In the genomic region with DNA sequence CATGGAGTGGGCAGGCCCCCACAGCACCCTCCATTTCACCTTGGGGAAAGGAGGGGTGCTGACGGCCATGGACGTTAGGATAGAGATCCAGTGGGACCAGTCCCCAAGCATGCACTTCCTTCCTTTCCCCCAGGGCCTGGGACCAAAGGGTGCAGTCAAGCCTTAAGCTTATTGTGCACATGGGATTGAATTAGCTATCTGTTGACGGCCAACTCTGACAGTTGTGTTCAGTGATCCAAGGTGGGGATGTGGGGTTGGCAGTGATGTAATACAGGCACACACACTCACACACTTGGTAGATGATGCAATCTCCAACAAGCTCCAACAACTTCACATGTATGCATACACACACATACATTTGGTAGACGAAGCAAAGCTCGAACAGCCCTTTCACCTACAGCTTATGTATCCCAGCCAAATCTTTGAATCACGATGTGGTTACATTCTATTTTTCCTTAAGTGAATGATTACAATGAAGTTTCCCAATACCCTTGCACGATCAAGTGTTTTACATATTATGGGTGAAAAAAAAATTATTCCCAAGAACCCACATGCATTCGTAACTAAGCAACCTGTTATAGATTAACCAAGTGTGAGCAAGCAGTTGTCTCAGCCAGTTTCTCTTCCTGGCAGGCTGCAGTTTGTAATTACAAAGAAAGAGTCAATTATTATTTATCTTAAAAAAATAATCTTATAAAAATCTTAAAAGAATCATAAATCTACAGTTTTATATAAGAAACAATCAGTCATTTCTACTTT, we compare ENCODE assay signal across 23 mouse cellular contexts. TPM values are rescaled to one million over a fixed set of nuclear protein-coding genes. Genes with fewer than 3 reads are reported as not detected.
DNase-seq lines count a peak whose midpoint lies in the region; ATAC-seq and TF ChIP-seq lines count a peak whose summit lies in the region.
"Had no signal": no experiment of that assay in that cellular context is flagged by ENCODE, and none has a peak within 500 bp of the region (broad histone marks: within the 10 kb centered on the region; RNA-seq: fewer than 3 reads in every experiment).

No protein-coding gene starts in this region.

- peaks cover 21% of the 10 kb centered on the region for H3K4me1 ChIP-seq in liver, adult 2 months (ENCODE audit: control insufficient read depth, insufficient read depth, low read length)
- H3K4me1 ChIP-seq in kidney, embryonic 16.5 days (ENCODE audit: insufficient read depth, low read length) = peaks cover 19% of the 10 kb centered on the region
- H3K4me1 ChIP-seq in stomach, postnatal 0 days (replicated peaks; ENCODE audit: control insufficient read depth, insufficient read depth) = 0 out of 2 replicates have a peak, but pooled peaks cover 3% of the 10 kb centered on the region

- peak; percentile 62 for DNase-seq in liver, adult 2 months (ENCODE audit: extremely low read depth, low read depth, low spot score)
- DNase-seq in liver (no peak), adipocyte (ENCODE audit: low spot score) (peak; percentile 14)
- peak; percentile 22 for DNase-seq in stomach, postnatal 0 days (ENCODE audit: low spot score)
- DNase-seq in lung, postnatal 36 days = no peak
- DNase-seq: adrenal gland, postnatal 25 days; cerebellum, adult 11 months; heart, adult 2 months; right cerebral cortex, postnatal 4 days; thymus, postnatal 36 days had no signal

- H3K79me2 ChIP-seq in liver, adult 2 months (ENCODE audit: control insufficient read depth, insufficient read depth, low read length) = peaks cover 5% of the 10 kb centered on the region

- peak; percentile 50 for ATAC-seq in kidney, embryonic 16.5 days (ENCODE audit: low FRiP score, low TSS enrichment)
- ATAC-seq in stomach, postnatal 0 days (ENCODE audit: low FRiP score, low TSS enrichment) = peak; percentile 50
- ATAC-seq in megakaryocyte, adult 5-6 weeks (ENCODE audit: poor library complexity, severe bottlenecking) = no peak
- ATAC-seq: hindbrain, postnatal 0 days; lung, postnatal 0 days; midbrain, embryonic 15.5 days had no signal

- 33% methylated on average over 8 of the region's 8 CpGs for WGBS in liver, adult 2 months
- 69% methylated on average over 6 of the region's 8 CpGs for WGBS in kidney, embryonic 16.5 days
- WGBS in stomach, postnatal 0 days = 61% methylated on average over 6 of the region's 8 CpGs

- peak overlapping the region; percentile 16; the same call in 1 of the 2 replicates for H3K4me2 ChIP-seq in kidney, embryonic 16.5 days (replicated peaks; ENCODE audit: low read depth, low read length)
- H3K4me2 ChIP-seq in stomach, postnatal 0 days (replicated peaks; ENCODE audit: low read depth) = no peak overlapping the region

- no peaks in the 10 kb centered on the region for H3K27me3 ChIP-seq in liver, adult 2 months (ENCODE audit: control insufficient read depth, insufficient read depth, low read length)
- H3K27me3 ChIP-seq in kidney, embryonic 16.5 days (ENCODE audit: insufficient read depth, low read length) = no peaks in the 10 kb centered on the region
- no peaks in the 10 kb centered on the region for H3K27me3 ChIP-seq in stomach, postnatal 0 days (ENCODE audit: control insufficient read depth, insufficient read depth, low read length)
- H3K27me3 ChIP-seq: heart, embryonic 15.5 days; liver, embryonic 15.5 days; megakaryocyte, embryonic 14.5 days; midbrain, embryonic 15.5 days had no signal

- H3K27ac ChIP-seq in liver, adult 2 months (replicated peaks; ENCODE audit: insufficient read depth, low read depth, low read length) = no peak overlapping the region
- H3K27ac ChIP-seq in kidney, embryonic 16.5 days (ENCODE audit: low read length) = peak overlapping the region; percentile 51
- H3K27ac ChIP-seq in stomach, postnatal 0 days (replicated peaks) = 0 out of 2 replicates have a peak overlapping the region, but pooled peaks have one; percentile 20
- H3K27ac ChIP-seq: forebrain, embryonic 10.5 days; heart, adult 2 months; heart, embryonic 15.5 days; hindbrain, postnatal 0 days; liver, embryonic 15.5 days; midbrain, embryonic 15.5 days had no signal

- TF ChIP-seq POLR2A in liver, adult 2 months (IDR thresholded peaks at IDR 0.05; ENCODE audit: extremely low read depth, insufficient read depth, low read length) = no peak

- H3K9me3 ChIP-seq in kidney, embryonic 16.5 days (ENCODE audit: low read length) = no peaks in the 10 kb centered on the region
- no peaks in the 10 kb centered on the region for H3K9me3 ChIP-seq in stomach, postnatal 0 days (ENCODE audit: control insufficient read depth, low read length)
- H3K9me3 ChIP-seq: forebrain, embryonic 10.5 days; heart, embryonic 15.5 days; liver, embryonic 15.5 days; megakaryocyte, embryonic 14.5 days; midbrain, embryonic 15.5 days had no signal

- TF ChIP-seq EP300 in stomach, postnatal 0 days (optimal IDR thresholded peaks at IDR 0.05) = no peak

- no peak overlapping the region for H3K9ac ChIP-seq in liver, adult 2 months (ENCODE audit: low read depth, low read length)
- no peak overlapping the region for H3K9ac ChIP-seq in kidney, embryonic 16.5 days (replicated peaks; ENCODE audit: low read length)
- no peak overlapping the region for H3K9ac ChIP-seq in stomach, postnatal 0 days (ENCODE audit: low read length)
- H3K9ac ChIP-seq: heart, embryonic 15.5 days; liver, embryonic 15.5 days; midbrain, embryonic 15.5 days had no signal

- H3K4me3 ChIP-seq in liver, adult 2 months (ENCODE audit: insufficient read depth, low read depth, low read length) = no peak overlapping the region
- H3K4me3 ChIP-seq in kidney, embryonic 16.5 days (ENCODE audit: low read length) = no peak overlapping the region
- H3K4me3 ChIP-seq in stomach, postnatal 0 days (ENCODE audit: low read depth, low read length) = no peak overlapping the region
- H3K4me3 ChIP-seq: heart, adult 2 months; heart, embryonic 15.5 days; megakaryocyte, embryonic 14.5 days; midbrain, embryonic 15.5 days had no signal

- H3K36me3 ChIP-seq in liver, adult 2 months (ENCODE audit: control insufficient read depth, insufficient read depth, low read length) = peaks cover 19% of the 10 kb centered on the region
- H3K36me3 ChIP-seq in kidney, embryonic 16.5 days (ENCODE audit: insufficient read depth, low read length) = peaks cover 25% of the 10 kb centered on the region
- no peaks in the 10 kb centered on the region for H3K36me3 ChIP-seq in stomach, postnatal 0 days (ENCODE audit: control insufficient read depth, insufficient read depth, low read length)

- TF ChIP-seq CTCF in liver, adult 2 months (IDR thresholded peaks at IDR 0.05; ENCODE audit: low read depth, low read length) = no peak
- TF ChIP-seq CTCF in stomach, postnatal 0 days (IDR thresholded peaks at IDR 0.05; ENCODE audit: low read depth) = no peak

RNA-seq across cellular contexts. Expression of a gene that starts 2.0 kb away (rescaled TPM):
- total RNA-seq in liver, adult 2 months (2014; rRNA removed) = 20.2 and 26.6 TPM in 2 replicates
- 59.1 and 61.5 TPM in 2 replicates for polyA plus RNA-seq in liver, adult 2 months (2012; rRNA removed)
- polyA plus RNA-seq in kidney, embryonic 16.5 days (2015; fragmentation: Nextera tagmentation; extraction: Ambion mirVana) = 115 and 121 TPM in 2 replicates
- polyA plus RNA-seq in stomach, postnatal 0 days (2015; fragmentation: Nextera tagmentation; extraction: Ambion mirVana) = 69.2 and 69.6 TPM in 2 replicates
- total RNA-seq in megakaryocyte, adult 5-6 weeks (2015) = 34.2 and 43.6 TPM in 2 replicates
- 11.0 and 12.7 TPM in 2 replicates for total RNA-seq in megakaryocyte, adult 5-6 weeks (2017)

RNA-seq across cellular contexts. Expression of a gene that starts 8.8 kb away (rescaled TPM):
- total RNA-seq in liver, adult 2 months (2014; rRNA removed) = 0.92 and 1.5 TPM in 2 replicates
- polyA plus RNA-seq in liver, adult 2 months (2012; rRNA removed) = 1.1 and 1.5 TPM in 2 replicates
- not detected in 2 replicates for polyA plus RNA-seq in kidney, embryonic 16.5 days (2015; fragmentation: Nextera tagmentation; extraction: Ambion mirVana)
- 31.0 and 31.2 TPM in 2 replicates for polyA plus RNA-seq in stomach, postnatal 0 days (2015; fragmentation: Nextera tagmentation; extraction: Ambion mirVana)
- not detected in 2 replicates for total RNA-seq in megakaryocyte, adult 5-6 weeks (2015)
- not detected in 2 replicates for total RNA-seq in megakaryocyte, adult 5-6 weeks (2017)
- total RNA-seq: hematopoietic stem cell, adult 5-6 weeks; hindbrain, postnatal 0 days; layer of hippocampus, postnatal 10 days; left cerebral cortex, adult 8-10 months had no signal
- polyA plus RNA-seq: forebrain, embryonic 10.5 days; heart, embryonic 15.5 days; hindbrain, postnatal 0 days; limb, embryonic 11.5 days; liver, embryonic 15.5 days; midbrain, embryonic 15.5 days had no signal

RNA-seq across cellular contexts. Expression of a gene that starts 13.9 kb away (rescaled TPM):
- total RNA-seq in liver, adult 2 months (2014; rRNA removed) = 0.46 TPM in 1 of 2 replicates, not detected in the other
- polyA plus RNA-seq in liver, adult 2 months (2012; rRNA removed) = 0.26 TPM in 2 replicates
- 10.0 and 10.1 TPM in 2 replicates for polyA plus RNA-seq in kidney, embryonic 16.5 days (2015; fragmentation: Nextera tagmentation; extraction: Ambion mirVana)
- 25.5 and 30.6 TPM in 2 replicates for polyA plus RNA-seq in stomach, postnatal 0 days (2015; fragmentation: Nextera tagmentation; extraction: Ambion mirVana)
- not detected in 2 replicates for total RNA-seq in megakaryocyte, adult 5-6 weeks (2015)
- total RNA-seq in megakaryocyte, adult 5-6 weeks (2017) = not detected in 2 replicates

RNA-seq across cellular contexts. Expression of a gene that starts 25.2 kb away (rescaled TPM):
- 14.2 and 17.2 TPM in 2 replicates for total RNA-seq in liver, adult 2 months (2014; rRNA removed)
- polyA plus RNA-seq in liver, adult 2 months (2012; rRNA removed) = 106 and 118 TPM in 2 replicates
- polyA plus RNA-seq in kidney, embryonic 16.5 days (2015; fragmentation: Nextera tagmentation; extraction: Ambion mirVana) = 31.5 and 31.7 TPM in 2 replicates
- polyA plus RNA-seq in stomach, postnatal 0 days (2015; fragmentation: Nextera tagmentation; extraction: Ambion mirVana) = 11.8 and 12.9 TPM in 2 replicates
- total RNA-seq in megakaryocyte, adult 5-6 weeks (2015) = 2.5 and 6.2 TPM in 2 replicates
- total RNA-seq in megakaryocyte, adult 5-6 weeks (2017) = 2.5 and 3.0 TPM in 2 replicates

RNA-seq across cellular contexts. Expression of a gene that starts 26.8 kb away (rescaled TPM):
- 27.8 and 32.6 TPM in 2 replicates for total RNA-seq in liver, adult 2 months (2014; rRNA removed)
- polyA plus RNA-seq in liver, adult 2 months (2012; rRNA removed) = 79.2 and 87.5 TPM in 2 replicates
- 18.2 and 31.0 TPM in 2 replicates for polyA plus RNA-seq in kidney, embryonic 16.5 days (2015; fragmentation: Nextera tagmentation; extraction: Ambion mirVana)
- 70.1 and 73.6 TPM in 2 replicates for polyA plus RNA-seq in stomach, postnatal 0 days (2015; fragmentation: Nextera tagmentation; extraction: Ambion mirVana)
- not detected in 2 replicates for total RNA-seq in megakaryocyte, adult 5-6 weeks (2015)
- total RNA-seq in megakaryocyte, adult 5-6 weeks (2017) = not detected in 2 replicates

Comparison
In these comparisons a context has a peak if more than half of its experiments do, and no peak if none do; other contexts are left out.
1. DNase-seq: peak in liver, adult 2 months (single experiment), adipocyte (single experiment) and stomach, postnatal 0 days (single experiment); none in liver (single experiment) and lung, postnatal 36 days (single experiment).
2. RNA of a gene that starts 8.8 kb away (polyA plus RNA-seq): 31.0 to 31.2 TPM in stomach, postnatal 0 days; 1.1 to 1.5 TPM in liver, adult 2 months and not detected in kidney, embryonic 16.5 days; every median in the first group is over 10 times any median in the second.